Mouse (Mus musculus): ENCODE data around the gene Slc16a2. TPM values are rescaled to one million over a fixed set of nuclear protein-coding genes. Genes with fewer than 3 reads are reported as not detected.
"Not testable (repeated sequence)": the region's sequence is repeated elsewhere in the genome, so short reads cannot be mapped to it uniquely, and the experiment has no call there.

Slc16a2 gene
- total RNA-seq, 2 experiments from 2014 or later = 10.3 to 14.3 TPM

DNA sequence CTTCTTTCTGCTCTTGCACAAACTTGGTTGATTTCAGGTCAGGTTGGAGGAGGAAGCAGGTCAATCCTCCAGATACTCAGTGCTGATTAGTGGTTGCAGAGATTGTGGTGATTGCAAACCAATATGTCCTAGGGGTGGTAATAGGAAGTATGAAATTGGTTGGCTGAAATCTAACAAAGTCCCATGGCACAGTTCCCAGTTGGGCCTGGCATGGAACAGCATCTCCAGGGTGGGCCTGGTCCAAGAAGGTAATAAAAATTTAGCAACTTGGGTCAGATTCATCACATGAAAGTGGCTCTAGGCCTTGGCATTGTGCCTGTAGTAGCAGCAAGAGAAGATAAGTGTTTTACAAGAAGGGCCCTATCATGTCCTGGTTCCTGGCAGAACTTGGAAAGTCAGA is 151.5 kb downstream of the Slc16a2 start:
- intact Hi-C loops (cut with DNase I) = loop anchor here (5.0 kb wide), 2 partner anchors 43 to 188 kb away; no protein-coding TSS in a partner anchor
- no peak for DNase-seq

DNA sequence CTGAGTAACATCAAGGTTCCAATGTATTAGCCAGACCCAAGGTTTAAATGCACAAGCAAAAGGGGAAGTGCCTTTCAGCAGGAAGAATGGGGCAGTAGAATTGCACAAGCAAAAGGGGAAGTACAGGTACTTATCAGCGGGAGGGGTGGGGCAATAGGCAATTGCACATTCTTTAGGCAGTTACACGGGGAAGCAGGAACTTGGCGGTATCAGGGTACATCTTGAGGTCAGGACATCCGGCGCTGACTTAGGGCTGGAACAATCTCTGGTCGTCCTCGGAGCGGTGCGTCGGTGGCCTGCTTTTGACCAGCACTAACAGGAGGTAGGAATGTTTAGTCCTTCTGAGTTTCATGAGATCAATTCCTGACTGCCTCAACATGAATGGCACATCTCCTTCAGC is 157.3 kb downstream of the Slc16a2 start:
- intact Hi-C loops (cut with DNase I) = not testable (repeated sequence)

DNA sequence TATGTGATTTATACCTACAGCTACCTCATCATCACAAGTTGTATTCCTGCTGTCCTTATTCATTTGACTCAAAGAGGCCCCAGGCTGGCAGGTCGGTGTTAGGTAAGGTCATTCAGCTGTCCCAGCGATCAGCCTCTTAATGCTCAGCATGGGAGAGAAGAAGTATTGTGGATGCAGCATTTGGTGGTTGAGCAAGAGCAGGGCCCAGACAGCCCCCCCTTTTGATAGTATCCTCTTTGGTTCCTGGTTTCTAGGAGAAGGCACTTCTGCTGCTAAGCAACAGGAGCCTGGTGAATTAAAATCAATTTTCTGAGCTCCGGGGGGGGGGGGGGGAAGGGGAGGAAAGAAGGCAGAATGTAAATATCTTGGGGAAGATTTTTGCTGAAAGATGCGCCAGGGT is 162.8 kb downstream of the Slc16a2 start:
- no peak for DNase-seq
- intact Hi-C loops (cut with DNase I) = no loop called here

More for the DNA sequence above, 157.3 kb downstream of the Slc16a2 start:
- DNase-seq = not testable (repeated sequence)

DNA sequence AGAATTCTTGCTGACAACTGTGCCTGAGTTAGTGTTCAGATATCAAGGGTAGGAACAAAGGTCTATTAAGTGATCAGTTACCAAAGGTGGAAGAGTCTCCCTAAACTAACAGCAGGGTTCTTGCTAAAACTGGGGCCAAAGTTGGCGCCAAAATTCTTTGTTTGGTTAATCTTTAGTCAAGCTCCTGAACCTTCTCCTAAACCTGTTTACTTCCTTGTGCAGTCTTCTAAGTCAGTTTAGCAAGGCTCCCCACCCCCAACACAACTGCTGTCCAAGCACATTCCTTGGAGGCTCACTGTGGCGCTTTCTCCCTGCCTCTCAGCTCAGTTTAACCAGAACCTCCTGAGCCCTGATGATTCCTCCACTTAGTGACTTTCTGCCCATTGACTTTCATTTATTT is 168.8 kb downstream of the Slc16a2 start:
- intact Hi-C loops (cut with DNase I) = no loop called here
- DNase-seq = no peak

DNA sequence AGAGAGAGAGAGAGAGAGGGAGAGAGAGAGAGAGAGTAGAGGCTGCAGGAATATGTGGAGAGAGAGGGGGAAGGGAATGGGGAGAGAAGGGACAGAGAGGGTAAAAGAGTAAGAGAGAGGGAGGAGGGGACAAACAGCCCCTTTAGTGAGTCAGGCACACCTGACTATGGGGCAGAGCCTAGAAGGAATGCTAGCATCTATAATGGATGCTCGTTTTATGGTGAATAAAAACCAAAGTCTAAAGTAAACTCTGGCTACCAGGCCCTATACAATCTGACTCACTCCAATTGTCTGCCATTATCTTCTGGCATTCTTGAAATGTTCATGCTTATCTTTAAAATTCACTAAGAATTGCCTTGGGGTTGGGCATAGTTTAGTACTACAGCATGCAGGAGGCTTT is 169.7 kb downstream of the Slc16a2 start:
- intact Hi-C loops (cut with DNase I) = no loop called here
- DNase-seq = no peak

Other genes starting within 250 kb of the Slc16a2 start
- not detected for gene Zcchc13, start 191.4 kb downstream of the Slc16a2 start, total RNA-seq (2021)
- gene Rlim, start 159.3 kb upstream of the Slc16a2 start, total RNA-seq (2021) = 10 to 100 TPM; 26.2 to 28.1 TPM